Mouse (Mus musculus) liver, postnatal 0 days (tissue): ENCODE results near the gene Acp5. TPM values are rescaled to one million over a fixed set of nuclear protein-coding genes. Genes with fewer than 3 reads are reported as not detected.
A peak's percentile ranks its signal among the peaks of the same experiment; 100 is the strongest.

Experiments used
- ATAC-seq: fragments of 200-750 bp; cut with Nextera tagmentation; 2 replicates; pipeline ENCODE4 v1.8.0; 2017; ENCODE audit warnings: mild to moderate bottlenecking, moderate library complexity
- DNase-seq: peaks from one replicate; pipeline ENCODE4 v3.0.0-alpha.2; 2016
- H3K27ac ChIP-seq: fragments of 300-500 bp; sonication (generic); 2 replicates; pipeline ENCODE4 v1.5.1; 2014; ENCODE audit warnings: antibody characterized with exemption, moderate library complexity, mild to moderate bottlenecking, low read depth
- H3K27me3 ChIP-seq: fragments of 300-500 bp; sonication (generic); 2 replicates; pipeline ENCODE4 v1.6.1; 2014; ENCODE audit warnings: low read length, control low read depth, mixed read lengths; ENCODE audit not compliant: insufficient read depth
- H3K36me3 ChIP-seq: fragments of 300-500 bp; sonication (generic); replicated peaks from 2 replicates; pipeline ENCODE4 v1.6.1; 2014; ENCODE audit warnings: mild to moderate bottlenecking, control low read depth, low read length, moderate library complexity, mixed read lengths; ENCODE audit not compliant: insufficient read depth
- H3K4me1 ChIP-seq: fragments of 300-500 bp; sonication (generic); 2 replicates; pipeline ENCODE4 v1.6.1; 2014; ENCODE audit warnings: antibody characterized with exemption, mild to moderate bottlenecking, control low read depth; ENCODE audit not compliant: insufficient read depth
- H3K4me2 ChIP-seq: fragments of 300-500 bp; sonication (generic); 2 replicates; pipeline ENCODE4 v1.6.1; 2014; ENCODE audit warnings: low read depth, mild to moderate bottlenecking, low read length, moderate library complexity, mixed read lengths
- H3K4me3 ChIP-seq: fragments of 300-500 bp; sonication (generic); 2 replicates; pipeline ENCODE4 v1.5.1; 2014; ENCODE audit warnings: low read depth, low read length
- H3K9ac ChIP-seq: fragments of 300-500 bp; sonication (generic); replicated peaks from 2 replicates; pipeline ENCODE4 v1.6.1; 2014; ENCODE audit warnings: mild to moderate bottlenecking, moderate library complexity
- H3K9me3 ChIP-seq: fragments of 300-500 bp; sonication (generic); 2 replicates; pipeline ENCODE4 v1.6.1; 2016; ENCODE audit warnings: mild to moderate bottlenecking, control low read depth, low read length, mixed read lengths
- CTCF ChIP-seq: sonication (generic); IDR thresholded peaks from 2 replicates; pipeline ENCODE4 v1.5.1; 2016; ENCODE audit warnings: antibody characterized with exemption, low read depth
- EP300 ChIP-seq: IDR thresholded peaks from 2 replicates; pipeline ENCODE4 v1.6.1; 2016; ENCODE audit warnings: antibody characterized with exemption, low read depth, mild to moderate bottlenecking
- WGBS: fragments of 180-500 bp; shearing (Covaris S2); extraction: QIAGEN DNeasy Blood & Tissue Kit; methylation state at CpG from one replicate; pipeline ENCODE4 v1.1.7; 2014; ENCODE audit not compliant: insufficient replicate concordance; 5-methylcytosine and 5-hydroxymethylcytosine counted together
- microRNA-seq: library from miRNA; unstranded; fragments of <30 nt; microRNA quantifications from one replicate; pipeline ENCODE4, GENCODE M21; 2016
- polyA plus RNA-seq: library from polyadenylated mRNA; unstranded; fragments of >200 nt; fragmentation: Nextera tagmentation; extraction: Ambion mirVana; gene quantifications from 2 replicates; pipeline ENCODE4 v1.2.1, GENCODE M21; 2015

Gene Acp5
- polyA plus RNA-seq, 1 experiment from 2014 or later = 108 TPM

DNA sequence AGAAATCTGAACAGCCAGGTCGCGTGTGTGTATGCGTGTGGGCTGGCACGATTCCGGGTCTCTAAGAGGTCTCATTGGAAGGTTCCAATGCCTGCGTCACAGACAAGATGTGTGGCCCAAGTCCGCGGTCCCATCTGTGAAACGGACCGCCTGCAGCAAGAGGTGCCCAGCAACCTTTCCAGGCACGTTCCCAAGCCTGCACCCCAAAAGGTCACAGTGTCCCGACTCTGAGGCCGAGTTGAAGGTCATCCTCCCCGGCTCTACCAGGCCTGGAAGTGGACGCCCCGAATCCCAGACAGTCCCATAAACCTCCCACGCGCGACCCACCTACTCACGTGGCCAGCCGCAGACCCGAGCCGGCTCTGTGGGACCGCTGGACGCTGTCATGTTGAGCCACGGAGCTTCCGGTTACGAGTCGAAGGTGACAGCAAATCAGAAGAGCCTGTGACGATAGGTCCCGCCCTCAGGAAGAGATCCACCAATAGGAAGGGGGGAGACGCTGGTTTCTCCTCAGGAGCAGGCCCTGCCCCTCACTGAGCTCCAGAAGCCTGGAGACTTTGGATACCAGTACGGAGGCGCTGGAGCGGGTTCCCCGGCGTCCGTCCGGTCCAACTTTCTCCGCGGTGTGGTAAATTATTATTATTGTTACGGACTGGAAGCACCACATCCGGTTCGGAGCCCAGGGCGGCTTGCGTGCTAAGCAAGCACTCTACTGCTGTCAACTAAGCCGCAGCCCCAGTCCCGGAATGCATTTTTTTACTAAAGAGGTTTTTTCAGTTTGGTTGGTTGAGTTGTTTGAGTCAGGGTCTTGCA lies 50.3 kb downstream of the Acp5 start, which contains the start of gene Ecsit:
TSS of gene Ecsit (minus strand) at position 417 of the 813 bp plus-strand sequence.
- peak within 1 kb of the TSS; percentile 73 for H3K4me2 ChIP-seq
- H3K36me3 ChIP-seq = 0 out of 2 replicates have a peak, but pooled peaks cover 3% of the 10 kb centered on the region
- H3K9me3 ChIP-seq = no peaks in the 10 kb centered on the region
- under 1% methylated on average over 48 of the region's 48 CpGs for WGBS
- H3K27ac ChIP-seq = peak within 1 kb of the TSS; percentile 82
- 0 out of 2 replicates have a peak, but pooled peaks cover 6% of the 10 kb centered on the region for H3K4me1 ChIP-seq
- no peak for TF ChIP-seq CTCF
- TF ChIP-seq EP300 = peak; percentile 30; the same call in 1 of the 2 replicates
- peak within 1 kb of the TSS; percentile 81 for H3K9ac ChIP-seq
- no peaks in the 10 kb centered on the region for H3K27me3 ChIP-seq
- ATAC-seq (peak; percentile 99), DNase-seq (peak; percentile 92)
- H3K4me3 ChIP-seq = peak within 1 kb of the TSS; percentile 68

GRCm38 (mm10) chr9:22084667-22085021 lies 50.9 kb downstream of the Acp5 start:
- 25% methylated on average over 4 of the region's 4 CpGs for WGBS
- peak overlapping the region; percentile 82; the same call in 1 of the 2 replicates for H3K27ac ChIP-seq

More at GRCm38 (mm10) chr9:22084667-22085021, 50.9 kb downstream of the Acp5 start:
- Histone ChIP-seq H3K27me3 (no peaks in the 10 kb centered on the region), H3K36me3 (0 out of 2 replicates have a peak, but pooled peaks cover 6% of the 10 kb centered on the region), H3K4me1 (0 out of 2 replicates have a peak, but pooled peaks cover 6% of the 10 kb centered on the region), H3K9me3 (no peaks in the 10 kb centered on the region), H3K4me2 (peak overlapping the region; percentile 73), H3K9ac (peak overlapping the region; percentile 81), H3K4me3 (peak overlapping the region; percentile 68)
- DNase-seq (no peak), ATAC-seq (no peak)
- TF ChIP-seq CTCF (no peak), EP300 (no peak)

Small RNA genes lying within 50 kb of the gene (microRNA-seq; reads per million reads assigned to microRNA genes)
- not detected for gene Mir7084

Other genes starting within 250 kb of the Acp5 start
- 9.3 and 9.9 TPM in 2 replicates for gene Rab3d, start 217.5 kb downstream of the Acp5 start, polyA plus RNA-seq
- 0.81 and 1.1 TPM in 2 replicates for gene Ccdc159, start 208.2 kb downstream of the Acp5 start, polyA plus RNA-seq
- 222 and 246 TPM in 2 replicates for gene Tmem205, start 208.2 kb downstream of the Acp5 start, polyA plus RNA-seq
- 0.70 and 1.0 TPM in 2 replicates for gene Plppr2, start 198.7 kb downstream of the Acp5 start, polyA plus RNA-seq
- 2.3 and 2.6 TPM in 2 replicates for gene Swsap1, start 180.0 kb downstream of the Acp5 start, polyA plus RNA-seq
- gene Epor, start 172.2 kb downstream of the Acp5 start, polyA plus RNA-seq = 40.6 and 41.6 TPM in 2 replicates
- 0.14 and 0.32 TPM in 2 replicates for gene Rgl3, start 146.3 kb downstream of the Acp5 start, polyA plus RNA-seq
- gene Ccdc151, start 133.1 kb downstream of the Acp5 start, polyA plus RNA-seq = not detected in 2 replicates
- gene Prkcsh, start 132.9 kb downstream of the Acp5 start, polyA plus RNA-seq = 47.0 and 47.6 TPM in 2 replicates
- gene Elavl3, start 83.7 kb downstream of the Acp5 start, polyA plus RNA-seq = not detected in 2 replicates
- gene Gm49318, start 64.5 kb downstream of the Acp5 start, polyA plus RNA-seq = not detected in 2 replicates
- gene Zfp653, start 64.3 kb downstream of the Acp5 start, polyA plus RNA-seq = 2.6 and 3.1 TPM in 2 replicates
- 18.1 and 18.2 TPM in 2 replicates for gene Ecsit, start 50.3 kb downstream of the Acp5 start, polyA plus RNA-seq
- 0.33 and 0.68 TPM in 2 replicates for gene Cnn1, start 36.5 kb downstream of the Acp5 start, polyA plus RNA-seq
- gene Elof1, start 18.5 kb downstream of the Acp5 start, polyA plus RNA-seq = 72.7 and 75.6 TPM in 2 replicates
- gene Pigyl, start 21.1 kb upstream of the Acp5 start, polyA plus RNA-seq = 34.9 and 36.6 TPM in 2 replicates
- 0.04 TPM in 2 replicates for gene Zfp872, start 52.4 kb upstream of the Acp5 start, polyA plus RNA-seq
- 4.2 and 4.4 TPM in 2 replicates for gene Zfp809, start 90.0 kb upstream of the Acp5 start, polyA plus RNA-seq
- 0.69 and 0.99 TPM in 2 replicates for gene Zfp599, start 124.2 kb upstream of the Acp5 start, polyA plus RNA-seq
- gene Zfp810, start 171.9 kb upstream of the Acp5 start, polyA plus RNA-seq = 4.8 and 4.9 TPM in 2 replicates